Mouse (Mus musculus) CH12.LX (cell line): ENCODE results near the gene Kdm8. TPM values are rescaled to one million over a fixed set of nuclear protein-coding genes. Genes with fewer than 3 reads are reported as not detected.

Experiments used
- DNase-seq: peaks from one replicate; pipeline ENCODE4 v3.0.0-alpha.2; 2013; ENCODE audit errors: extremely low read depth
- H3K27ac ChIP-seq: 2 replicates; pipeline ENCODE4 v1.5.1; 2012; ENCODE audit warnings: low read depth, mild to moderate bottlenecking, control low read depth, moderate library complexity; ENCODE audit not compliant: insufficient read depth
- H3K27me3 ChIP-seq: replicated peaks from 2 replicates; pipeline ENCODE3; 2012; ENCODE audit warnings: inconsistent platforms
- H3K36me3 ChIP-seq, 2 experiments: replicated peaks in 1 of 2; 2 replicates each; pipeline versions ENCODE3 to v1.6.1; 2012; ENCODE audit warnings: inconsistent platforms in 1 of 2, low read length in 1 of 2, mild to moderate bottlenecking in 1 of 2, mixed read lengths in 1 of 2, moderate library complexity in 1 of 2; ENCODE audit not compliant: control insufficient read depth in 1 of 2, insufficient read depth in 1 of 2
- H3K4me1 ChIP-seq, 2 experiments: 2 replicates each; pipeline ENCODE4 v1.6.1; 2012; ENCODE audit warnings: inconsistent platforms in 1 of 2, moderate library complexity in 1 of 2; ENCODE audit not compliant: insufficient read depth in 2 of 2, control insufficient read depth in 1 of 2
- H3K4me2 ChIP-seq: 2 replicates; pipeline ENCODE4 v1.6.1; 2012; ENCODE audit warnings: low read depth, mild to moderate bottlenecking, control low read depth; ENCODE audit not compliant: poor library complexity, insufficient read depth, severe bottlenecking
- H3K4me3 ChIP-seq, 3 experiments: fragments of 150-350 bp in 1 of 3; sonication (generic) in 1 of 3; replicated peaks in 1 of 3; 2 replicates each; pipeline versions ENCODE3 to v1.5.1; 2011 to 2012; ENCODE audit warnings: low read depth in 2 of 3, low read length in 2 of 3, mild to moderate bottlenecking in 2 of 3, moderate library complexity in 2 of 3, control low read depth in 1 of 3, improper control_type of control experiment in 1 of 3, inconsistent platforms in 1 of 3, mixed read lengths in 1 of 3; ENCODE audit not compliant: poor library complexity in 1 of 3
- H3K79me2 ChIP-seq: replicated peaks from 2 replicates; pipeline ENCODE4 v1.6.1; 2012; ENCODE audit warnings: mild to moderate bottlenecking, moderate library complexity; ENCODE audit not compliant: control insufficient read depth, poor library complexity, insufficient read depth, severe bottlenecking; ENCODE audit errors: extremely low read depth
- H3K9ac ChIP-seq: 2 replicates; pipeline ENCODE4 v1.6.1; 2012; ENCODE audit warnings: low read depth, mild to moderate bottlenecking, control low read depth, moderate library complexity; ENCODE audit not compliant: insufficient read depth
- H3K9me3 ChIP-seq: replicated peaks from 2 replicates; pipeline ENCODE3; 2012; ENCODE audit warnings: low read length, inconsistent platforms, mixed read lengths
- CHD1 ChIP-seq: IDR thresholded peaks from 2 replicates; pipeline ENCODE4 v1.6.1; 2012; ENCODE audit warnings: low read depth, low read length, improper control_type of control experiment, inconsistent platforms
- CHD2 ChIP-seq: IDR thresholded peaks from 2 replicates; pipeline ENCODE4 v1.6.1; 2011; ENCODE audit warnings: low read length, improper control_type of control experiment
- E2F4 ChIP-seq: IDR thresholded peaks from 2 replicates; pipeline ENCODE4 v1.6.1; 2011; ENCODE audit warnings: low read depth, low read length, improper control_type of control experiment; ENCODE audit not compliant: insufficient replicate concordance
- EP300 ChIP-seq: IDR thresholded peaks from 2 replicates; pipeline ENCODE4 v1.6.1; 2011; ENCODE audit warnings: low read length, improper control_type of control experiment
- GABPA ChIP-seq: IDR thresholded peaks from 2 replicates; pipeline ENCODE4 v1.6.1; 2012; ENCODE audit warnings: low read depth, low read length, improper control_type of control experiment, inconsistent platforms; ENCODE audit not compliant: insufficient replicate concordance
- IRF4 ChIP-seq: IDR thresholded peaks from 2 replicates; pipeline ENCODE4 v1.6.1; 2014; ENCODE audit warnings: low read depth, mild to moderate bottlenecking, inconsistent platforms, low read length, improper control_type of control experiment
- MAFK ChIP-seq: IDR thresholded peaks from 2 replicates; pipeline ENCODE4 v1.6.1; 2011; ENCODE audit warnings: low read length, improper control_type of control experiment; ENCODE audit not compliant: insufficient replicate concordance
- MAZ ChIP-seq: IDR thresholded peaks from 2 replicates; pipeline ENCODE4 v1.6.1; 2012; ENCODE audit warnings: low read depth, mild to moderate bottlenecking, inconsistent platforms, low read length, improper control_type of control experiment, moderate library complexity
- NRF1 ChIP-seq: IDR thresholded peaks from 2 replicates; pipeline ENCODE4 v1.6.1; 2014; ENCODE audit warnings: low read depth, mild to moderate bottlenecking, inconsistent platforms, low read length, improper control_type of control experiment, moderate library complexity
- POLR2AphosphoS2 ChIP-seq: IDR thresholded peaks from 2 replicates; pipeline ENCODE4 v1.6.1; 2011; ENCODE audit warnings: low read depth, low read length, improper control_type of control experiment
- SMC3 ChIP-seq: IDR thresholded peaks from 2 replicates; pipeline ENCODE4 v1.6.1; 2011; ENCODE audit warnings: low read depth, low read length, improper control_type of control experiment
- UBTF ChIP-seq: IDR thresholded peaks from 2 replicates; pipeline ENCODE4 v1.6.1; 2012; ENCODE audit warnings: low read depth, mild to moderate bottlenecking, inconsistent platforms, low read length, improper control_type of control experiment, moderate library complexity
- ZKSCAN1 ChIP-seq: IDR thresholded peaks from 2 replicates; pipeline ENCODE4 v1.6.1; 2012; ENCODE audit warnings: low read depth, inconsistent platforms, low read length, improper control_type of control experiment, borderline replicate concordance
- dilution Hi-C: fragments of 300-500 bp; cut with MboI; formaldehyde crosslinking; loops from 2 replicates; pipeline ENCODE4 v1.14.3; 2020; ENCODE audit warnings: low sequenced_read_pairs; ENCODE audit not compliant: extremely low pct_unique_long_range_greater_than_20kb, extremely low pct_ligation_motif_present
- in situ Hi-C: fragments of 300-500 bp; cut with MboI; formaldehyde crosslinking; loops from 3 replicates; pipeline ENCODE4 v1.14.3; 2019; ENCODE audit warnings: low sequenced_read_pairs, low pct_ligation_motif_present, low pct_unique_long_range_greater_than_20kb, mixed read lengths
- polyA plus RNA-seq: library from polyadenylated mRNA; unstranded; fragments of >175 nt; gene quantifications from 2 replicates; pipeline ENCODE4 v1.2.1, GENCODE M21; 2012; ENCODE audit warnings: low read depth; ENCODE audit not compliant: insufficient read length
- total RNA-seq, 2 experiments: library from RNA; depleted of rRNA; stranded (reverse); fragments of 300-350 nt in 1 of 2; fragments of >200 nt in 1 of 2; gene quantifications; 2 replicates each; pipeline ENCODE4 v1.2.3; 2012 to 2014

Gene Kdm8
- total and polyA plus RNA-seq, 3 experiments: 5.0 to 8.7 (median 6.6) TPM

- dilution Hi-C loops: no loop called here
Observed at GRCm38 (mm10) chr7:125474535-125474934, 30.1 kb downstream of the Kdm8 start.

GRCm38 (mm10) chr7:125475601-125476251 is 31.2 kb downstream of the Kdm8 start:
- in situ Hi-C loops (no loop called here), dilution Hi-C loops (no loop called here)
- peaks cover 13 to 74% of the 10 kb centered on the region in 2 experiments for H3K4me1 ChIP-seq
- no peak for DNase-seq
- no peak for TF ChIP-seq POLR2AphosphoS2
- TF ChIP-seq ZKSCAN1: no peak
- no peaks in the 10 kb centered on the region for H3K79me2 ChIP-seq
- H3K27ac ChIP-seq: no peak overlapping the region
- no peak overlapping the region for H3K9ac ChIP-seq
- no peaks in the 10 kb centered on the region for H3K27me3 ChIP-seq
- peaks cover 20 to 66% of the 10 kb centered on the region in 2 experiments for H3K36me3 ChIP-seq
- H3K4me3 ChIP-seq: no peak overlapping the region
- no peak overlapping the region for H3K4me2 ChIP-seq
- H3K9me3 ChIP-seq: no peaks in the 10 kb centered on the region

More at GRCm38 (mm10) chr7:125474535-125474934, 30.1 kb downstream of the Kdm8 start:
- in situ Hi-C loops: no loop called here
- H3K9me3 ChIP-seq: no peaks in the 10 kb centered on the region
- H3K4me3 ChIP-seq: no peak overlapping the region
- no peaks in the 10 kb centered on the region for H3K79me2 ChIP-seq
- no peak overlapping the region for H3K27ac ChIP-seq
- H3K4me1 ChIP-seq: peaks cover 13 to 86% of the 10 kb centered on the region in 2 experiments
- no peak overlapping the region for H3K9ac ChIP-seq
- H3K27me3 ChIP-seq: no peaks in the 10 kb centered on the region
- DNase-seq: no peak
- peaks cover 19 to 65% of the 10 kb centered on the region in 2 experiments for H3K36me3 ChIP-seq
- TF ChIP-seq MAFK (no peak), EP300 (peak; percentile 40; the same call in 1 of the 2 replicates)
- no peak overlapping the region for H3K4me2 ChIP-seq

GRCm38 (mm10) chr7:125478391-125478984 is 34.0 kb downstream of the Kdm8 start:
- dilution Hi-C loops (no loop called here), in situ Hi-C loops (no loop called here)
- no peak for DNase-seq
- Histone ChIP-seq H3K4me2 (no peak overlapping the region), H3K4me3 (no peak overlapping the region), H3K4me1 (peaks cover 11 to 51% of the 10 kb centered on the region in 2 experiments), H3K9me3 (no peaks in the 10 kb centered on the region), H3K9ac (no peak overlapping the region), H3K27me3 (no peaks in the 10 kb centered on the region), H3K36me3 (peaks cover 16 to 76% of the 10 kb centered on the region in 2 experiments), H3K27ac (no peak overlapping the region), H3K79me2 (no peaks in the 10 kb centered on the region)
- TF ChIP-seq GABPA (no peak), CHD1 (no peak), SMC3 (no peak), E2F4 (no peak), IRF4 (no peak), CHD2 (no peak), UBTF (no peak), NRF1 (no peak), MAZ (no peak)
